In the genomic region with DNA sequence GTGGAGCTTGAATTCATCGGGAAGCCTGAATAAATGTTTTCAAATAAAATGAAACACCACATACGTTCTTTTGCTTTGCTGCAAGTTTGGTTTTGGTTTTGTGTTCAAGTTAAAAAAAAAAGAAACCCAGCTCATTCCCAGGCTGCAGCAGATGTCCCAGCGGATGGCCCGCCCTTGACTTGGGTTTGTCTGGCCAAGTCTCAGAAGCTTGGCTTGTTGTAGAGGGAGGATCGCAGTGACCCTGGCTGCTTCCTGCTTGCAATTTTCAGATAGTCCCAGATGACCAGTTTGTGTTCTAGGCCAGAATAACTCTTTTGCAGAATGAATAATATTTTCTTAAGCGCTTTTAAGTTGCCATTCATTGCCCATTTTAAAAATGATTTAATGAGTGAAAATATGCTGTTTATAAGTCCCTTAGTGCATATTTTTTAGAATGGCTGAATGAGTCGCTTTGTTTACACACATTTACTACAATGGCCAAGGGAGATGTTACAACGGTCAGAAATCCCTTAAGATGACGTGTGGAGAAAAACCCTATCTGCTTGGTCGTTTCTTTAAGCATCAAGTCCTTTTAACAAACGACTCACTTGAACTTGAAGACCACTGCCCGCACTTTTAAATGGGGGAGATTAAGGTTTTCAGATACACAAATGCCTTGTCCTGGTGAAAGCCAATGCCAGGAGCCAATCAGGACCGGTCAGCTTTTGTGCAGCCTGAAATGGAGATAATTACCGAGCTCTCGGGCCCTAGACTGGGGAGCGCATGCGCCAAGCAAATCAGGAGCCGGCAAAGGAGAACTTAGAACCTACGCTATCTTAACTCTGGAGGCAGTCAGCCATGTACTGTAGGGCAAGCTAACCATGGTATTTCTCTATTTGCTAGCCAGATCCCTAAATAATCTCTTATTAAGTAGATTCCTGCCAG, we compare ENCODE assay signal across 9 mouse cellular contexts.
DNase-seq lines count a peak whose midpoint lies in the region; ATAC-seq lines count a peak whose summit lies in the region.
"Had no signal": no experiment of that assay in that cellular context is flagged by ENCODE, and none has a peak within 500 bp of the region (broad histone marks: within the 10 kb centered on the region; RNA-seq: fewer than 3 reads in every experiment).

No protein-coding gene starts in this region.

- no peaks in the 10 kb centered on the region; the same call in 1 of the 2 replicates for H3K4me1 ChIP-seq in embryonic facial prominence, embryonic 11.5 days (ENCODE audit: control insufficient read depth, insufficient read depth, low read length)
- H3K4me1 ChIP-seq in lung, embryonic 16.5 days (replicated peaks; ENCODE audit: control insufficient read depth, insufficient read depth, low read length), result peaks cover 2% of the 10 kb centered on the region; the same call in 1 of the 2 replicates
- H3K4me1 ChIP-seq in hindbrain, embryonic 14.5 days (replicated peaks; ENCODE audit: control insufficient read depth, insufficient read depth, low read length), result no peaks in the 10 kb centered on the region; the same call in 1 of the 2 replicates
- H3K4me1 ChIP-seq: liver, embryonic 15.5 days had no signal

- no peak overlapping the region for H3K4me3 ChIP-seq in embryonic facial prominence, embryonic 11.5 days (ENCODE audit: low read depth, low read length)
- no peak overlapping the region for H3K4me3 ChIP-seq in lung, embryonic 16.5 days (ENCODE audit: low read length)
- H3K4me3 ChIP-seq in hindbrain, embryonic 14.5 days (replicated peaks; ENCODE audit: low read length), result no peak overlapping the region
- H3K4me3 ChIP-seq: liver, embryonic 15.5 days had no signal

- no peak overlapping the region for H3K27ac ChIP-seq in embryonic facial prominence, embryonic 11.5 days (replicated peaks; ENCODE audit: low read depth, low read length)
- H3K27ac ChIP-seq in lung, embryonic 16.5 days (ENCODE audit: low read length), result peak overlapping the region; percentile 70
- no peak overlapping the region for H3K27ac ChIP-seq in hindbrain, embryonic 14.5 days
- H3K27ac ChIP-seq: liver, embryonic 15.5 days had no signal

- no peak for ATAC-seq in embryonic facial prominence, embryonic 11.5 days (replicated peaks; ENCODE audit: insufficient number of reproducible peaks, low FRiP score, low TSS enrichment, low read depth)
- peak; percentile 92 for ATAC-seq in lung, embryonic 16.5 days (ENCODE audit: low read depth)
- ATAC-seq in hindbrain, embryonic 14.5 days (ENCODE audit: low FRiP score), result no peak

- H3K27me3 ChIP-seq in embryonic facial prominence, embryonic 11.5 days (ENCODE audit: control insufficient read depth, insufficient read depth, low read length), result no peaks in the 10 kb centered on the region
- no peaks in the 10 kb centered on the region for H3K27me3 ChIP-seq in lung, embryonic 16.5 days (ENCODE audit: control insufficient read depth, insufficient read depth, low read depth, low read length)
- H3K27me3 ChIP-seq in hindbrain, embryonic 14.5 days (ENCODE audit: control insufficient read depth, insufficient read depth, low read length), result no peaks in the 10 kb centered on the region
- H3K27me3 ChIP-seq: liver, embryonic 15.5 days had no signal

- peak; percentile 14 to 16 for DNase-seq in cerebellum, postnatal 14 days
- no peak for DNase-seq in cerebellum, adult 18-20 months
- DNase-seq in embryonic facial prominence, embryonic 11.5 days (ENCODE audit: low spot score), result peak; percentile 44
- peak; percentile 68 to 70 for DNase-seq in heart, postnatal 14 days
- no peak for DNase-seq in hindbrain, embryonic 14.5 days (ENCODE audit: low spot score)
- DNase-seq in left cerebral cortex, adult 11 months (ENCODE audit: low spot score), result no peak
- no peak for DNase-seq in layer of hippocampus, postnatal 36 days

- H3K9me3 ChIP-seq in embryonic facial prominence, embryonic 11.5 days (replicated peaks; ENCODE audit: control insufficient read depth, low read length), result no peaks in the 10 kb centered on the region
- no peaks in the 10 kb centered on the region for H3K9me3 ChIP-seq in lung, embryonic 16.5 days (ENCODE audit: control insufficient read depth, low read length)
- H3K9me3 ChIP-seq in hindbrain, embryonic 14.5 days (ENCODE audit: control insufficient read depth, low read length), result no peaks in the 10 kb centered on the region
- H3K9me3 ChIP-seq: liver, embryonic 15.5 days had no signal

- 67% methylated on average over 19 of the region's 19 CpGs for WGBS in embryonic facial prominence, embryonic 11.5 days
- 54% methylated on average over 19 of the region's 19 CpGs for WGBS in lung, embryonic 16.5 days
- WGBS in hindbrain, embryonic 14.5 days, result 73% methylated on average over 19 of the region's 19 CpGs

- no peak overlapping the region for H3K4me2 ChIP-seq in embryonic facial prominence, embryonic 11.5 days (ENCODE audit: low read depth, low read length)
- H3K4me2 ChIP-seq in lung, embryonic 16.5 days (ENCODE audit: low read depth, low read length), result peak overlapping the region; percentile 33; the same call in 1 of the 2 replicates
- no peak overlapping the region for H3K4me2 ChIP-seq in hindbrain, embryonic 14.5 days (replicated peaks)
- H3K4me2 ChIP-seq: liver, embryonic 15.5 days had no signal

- H3K36me3 ChIP-seq in embryonic facial prominence, embryonic 11.5 days (replicated peaks; ENCODE audit: control insufficient read depth, insufficient read depth, low read depth, low read length), result no peaks in the 10 kb centered on the region
- H3K36me3 ChIP-seq in lung, embryonic 16.5 days (ENCODE audit: control insufficient read depth, insufficient read depth, low read length), result no peaks in the 10 kb centered on the region
- H3K36me3 ChIP-seq in hindbrain, embryonic 14.5 days (replicated peaks; ENCODE audit: control insufficient read depth, insufficient read depth), result no peaks in the 10 kb centered on the region
- H3K36me3 ChIP-seq: liver, embryonic 15.5 days had no signal

- no peak overlapping the region for H3K9ac ChIP-seq in embryonic facial prominence, embryonic 11.5 days (replicated peaks; ENCODE audit: low read length)
- H3K9ac ChIP-seq in lung, embryonic 16.5 days (ENCODE audit: low read length), result no peak overlapping the region
- no peak overlapping the region for H3K9ac ChIP-seq in hindbrain, embryonic 14.5 days
- H3K9ac ChIP-seq: liver, embryonic 15.5 days had no signal

- intact Hi-C loops in heart, postnatal 14 days (cut with DNase I), result no loop called here

Comparison
In these comparisons a context has a peak if more than half of its experiments do, and no peak if none do; other contexts are left out.
1. DNase-seq: peak in cerebellum, postnatal 14 days (2 of 2), embryonic facial prominence, embryonic 11.5 days (single experiment) and heart, postnatal 14 days (2 of 2); none in cerebellum, adult 18-20 months (0 of 2), hindbrain, embryonic 14.5 days (single experiment), left cerebral cortex, adult 11 months (single experiment) and layer of hippocampus, postnatal 36 days (0 of 2).